Mouse (Mus musculus): Measurements from ENCODE around the gene Rpia. TPM values are rescaled to one million over a fixed set of nuclear protein-coding genes. Genes with fewer than 3 reads are reported as not detected.

Rpia gene
- total RNA-seq, 2 experiments from 2014 or later, result 10.4 to 12.0 TPM

GRCm38 (mm10) chr6:70805820-70806513 is 13.9 kb upstream of the Rpia start:
- peak; percentile 65 to 79 for DNase-seq
- intact Hi-C loops (cut with DNase I), result loop anchor here (2.0 to 10.0 kb wide), 2 partner anchors 91 to 319 kb away; no protein-coding TSS in a partner anchor

GRCm38 (mm10) chr6:70805267-70805666 is 13.2 kb upstream of the Rpia start:
- intact Hi-C loops (cut with DNase I), result loop anchor here (2.0 to 10.0 kb wide), 2 partner anchors 90 to 320 kb away; no protein-coding TSS in a partner anchor
- DNase-seq, result peak; percentile 62 to 79

- intact Hi-C loops (cut with DNase I), result loop anchor here (2.0 to 10.0 kb wide), 2 partner anchors 90 to 320 kb away; no protein-coding TSS in a partner anchor
- DNase-seq, result peak in 1 of 2 experiments; percentile 38
Observed at GRCm38 (mm10) chr6:70804632-70805031, 12.6 kb upstream of the Rpia start.

- peak; percentile 64 to 76 for DNase-seq
- intact Hi-C loops (cut with DNase I), result no loop called here
Observed at GRCm38 (mm10) chr6:70797581-70798251, 5.7 kb upstream of the Rpia start.

- intact Hi-C loops (cut with DNase I), result no loop called here
- no peak for DNase-seq
Observed at GRCm38 (mm10) chr6:70796940-70797339, 4.9 kb upstream of the Rpia start.

GRCm38 (mm10) chr6:70792644-70793043 is 612 bp upstream of the Rpia start:
- intact Hi-C loops (cut with DNase I), result no loop called here
- no peak for DNase-seq

GRCm38 (mm10) chr6:70790852-70791761 is 925 bp downstream of the Rpia start:
- intact Hi-C loops (cut with DNase I), result no loop called here
- DNase-seq, result no peak

- intact Hi-C loops (cut with DNase I), result no loop called here
- no peak for DNase-seq
Observed at GRCm38 (mm10) chr6:70790034-70790650, 1.9 kb downstream of the Rpia start.

- intact Hi-C loops (cut with DNase I), result no loop called here
- DNase-seq, result no peak
Observed at GRCm38 (mm10) chr6:70789134-70789533, 2.9 kb downstream of the Rpia start.

GRCm38 (mm10) chr6:70787524-70787923 is 4.5 kb downstream of the Rpia start:
- intact Hi-C loops (cut with DNase I), result no loop called here
- no peak for DNase-seq

- DNase-seq, result no peak
- intact Hi-C loops (cut with DNase I), result no loop called here
Observed at GRCm38 (mm10) chr6:70785852-70786251, 6.2 kb downstream of the Rpia start.

- intact Hi-C loops (cut with DNase I), result no loop called here
- DNase-seq, result no peak
Observed at GRCm38 (mm10) chr6:70784811-70785210, 7.2 kb downstream of the Rpia start.

- DNase-seq, result no peak
- intact Hi-C loops (cut with DNase I), result no loop called here
Observed at GRCm38 (mm10) chr6:70781336-70781735, 10.7 kb downstream of the Rpia start.

- no peak for DNase-seq
- intact Hi-C loops (cut with DNase I), result no loop called here
Observed at GRCm38 (mm10) chr6:70774372-70774771, 17.7 kb downstream of the Rpia start.

GRCm38 (mm10) chr6:70773769-70774168 is 18.3 kb downstream of the Rpia start:
- intact Hi-C loops (cut with DNase I), result no loop called here

GRCm38 (mm10) chr6:70768769-70769168 is 23.3 kb downstream of the Rpia start:
- DNase-seq, result peak; percentile 71 to 79
- intact Hi-C loops (cut with DNase I), result loop anchor here (2.0 kb wide), 1 partner anchor 56 kb away; no protein-coding TSS in a partner anchor

More at GRCm38 (mm10) chr6:70773769-70774168, 18.3 kb downstream of the Rpia start:
- DNase-seq, result no peak

- no peak for DNase-seq
- intact Hi-C loops (cut with DNase I), result no loop called here
Observed at GRCm38 (mm10) chr6:70765076-70765475, 27.0 kb downstream of the Rpia start.

GRCm38 (mm10) chr6:70764551-70764950 is 27.5 kb downstream of the Rpia start:
- DNase-seq, result no peak
- intact Hi-C loops (cut with DNase I), result no loop called here

GRCm38 (mm10) chr6:70763881-70764280 is 28.2 kb downstream of the Rpia start:
- DNase-seq, result no peak
- intact Hi-C loops (cut with DNase I), result no loop called here

- intact Hi-C loops (cut with DNase I), result no loop called here
- DNase-seq, result no peak
Observed at GRCm38 (mm10) chr6:70762659-70763058, 29.4 kb downstream of the Rpia start.

All from heart, postnatal 14 days (tissue).